Mouse (Mus musculus) layer of hippocampus, postnatal 10 days (tissue): Measurements from ENCODE around the gene Gm8947. TPM values are rescaled to one million over a fixed set of nuclear protein-coding genes. Genes with fewer than 3 reads are reported as not detected.
"Not testable (repeated sequence)": the region's sequence is repeated elsewhere in the genome, so short reads cannot be mapped to it uniquely, and the experiment has no call there.

Experiments used
- DNase-seq, 2 experiments: peaks; one replicate each; pipeline ENCODE4 v3.0.0; 2021; ENCODE audit warnings: low spot score in 2 of 2
- long read RNA-seq: library from polyadenylated mRNA; stranded (forward); transcript quantifications from one replicate; pipeline ENCODE4 v2.0.0, GENCODE M21; 2023
- total RNA-seq, 2 experiments: library from RNA; stranded (reverse); gene quantifications; 2 replicates each; pipeline ENCODE4 v1.2.3; 2021

Gene Gm8947
- not detected for total RNA-seq
- long read RNA-seq, result 0 reads

- not testable (repeated sequence) for DNase-seq
These were observed at the start of gene Gm8947 for GRCm38 (mm10) chr1:151192075-151192474. Gene Gm8947 (plus strand): TSS chr1:151192376.

GRCm38 (mm10) chr1:151144471-151145146 lies 47.6 kb upstream of the Gm8947 start:
- no peak for DNase-seq

- DNase-seq, result no peak
These were observed 44.4 kb upstream of the Gm8947 start for GRCm38 (mm10) chr1:151147801-151148200.

DNA sequence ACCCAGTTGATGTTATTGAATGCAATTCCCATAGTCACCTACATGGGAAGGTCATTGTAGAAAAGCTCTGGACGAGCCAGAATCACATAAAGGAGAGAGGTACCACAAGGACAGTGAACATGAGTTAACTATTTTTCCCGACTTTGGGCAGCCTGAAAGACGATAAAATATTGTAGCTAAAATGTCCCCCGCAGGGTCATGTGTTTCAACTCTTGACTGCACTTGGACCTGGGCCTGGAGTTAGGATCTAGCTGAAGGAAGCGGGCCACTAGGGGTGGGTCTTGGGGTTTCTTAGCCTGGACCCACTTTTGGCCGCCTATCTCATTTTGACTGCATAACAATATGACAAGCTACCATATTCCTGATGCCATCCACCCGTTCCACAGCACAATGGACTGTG lies 42.0 kb upstream of the Gm8947 start:
- no peak for DNase-seq

DNA sequence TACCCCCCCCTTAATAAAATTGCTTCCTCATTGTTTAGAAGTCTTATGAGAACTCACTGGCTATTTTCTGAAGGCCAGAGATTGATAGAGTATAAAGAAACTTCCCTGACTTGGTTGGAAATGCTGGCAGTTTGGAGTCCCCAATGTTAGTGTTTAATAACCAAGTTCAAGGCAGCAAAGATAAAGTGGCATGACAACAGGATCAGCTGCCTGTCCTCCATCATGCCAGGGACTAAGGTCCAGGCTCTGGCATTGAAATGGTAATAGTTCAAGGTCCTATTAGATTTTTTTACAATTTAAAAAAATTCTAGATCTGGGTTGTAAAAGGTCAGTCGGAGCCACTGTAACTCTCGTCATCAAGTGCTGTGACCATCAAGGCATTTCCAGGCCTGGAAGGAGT lies 41.1 kb upstream of the Gm8947 start:
- no peak for DNase-seq

GRCm38 (mm10) chr1:151153056-151153652 lies 39.0 kb upstream of the Gm8947 start:
- no peak for DNase-seq

DNA sequence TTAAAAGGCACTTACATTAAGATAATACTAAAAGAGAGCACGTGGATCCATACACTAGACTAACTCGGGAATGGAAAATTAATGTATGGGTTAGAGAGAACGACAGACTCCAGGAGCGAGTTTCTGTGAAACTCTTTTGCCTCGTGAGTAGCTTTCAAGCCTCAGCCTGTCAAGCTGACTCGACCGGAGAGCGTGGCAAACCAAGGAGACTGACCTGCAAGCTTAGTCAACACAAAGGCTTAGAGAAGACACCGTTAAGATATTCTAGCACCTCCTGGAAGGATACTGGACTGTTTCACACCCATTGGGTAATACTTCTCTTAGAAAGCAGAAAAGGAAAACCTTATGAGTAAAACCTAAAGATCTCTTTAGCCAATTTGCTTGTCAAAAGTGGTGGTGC lies 38.0 kb upstream of the Gm8947 start:
- not testable (repeated sequence) for DNase-seq

DNA sequence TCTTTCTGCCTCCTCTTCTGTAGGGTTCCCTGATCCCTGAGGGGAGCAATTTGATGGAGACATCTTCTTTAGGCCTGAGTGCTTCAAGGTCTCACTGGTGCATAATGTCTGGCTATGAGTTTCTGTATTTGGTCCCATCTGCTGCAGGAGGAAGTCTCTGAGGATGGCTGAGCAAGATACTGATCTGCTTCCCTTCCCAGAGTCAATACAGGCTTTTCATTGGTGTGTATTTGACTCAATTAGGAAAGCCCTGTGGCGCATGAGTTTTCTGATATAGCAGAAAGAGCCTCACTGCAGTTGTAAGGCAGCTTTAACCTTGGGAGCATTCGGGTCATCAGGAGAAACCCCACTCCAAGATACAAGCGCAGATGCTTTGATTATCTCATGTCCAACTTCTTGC lies 36.0 kb upstream of the Gm8947 start:
- DNase-seq, result no peak

DNA sequence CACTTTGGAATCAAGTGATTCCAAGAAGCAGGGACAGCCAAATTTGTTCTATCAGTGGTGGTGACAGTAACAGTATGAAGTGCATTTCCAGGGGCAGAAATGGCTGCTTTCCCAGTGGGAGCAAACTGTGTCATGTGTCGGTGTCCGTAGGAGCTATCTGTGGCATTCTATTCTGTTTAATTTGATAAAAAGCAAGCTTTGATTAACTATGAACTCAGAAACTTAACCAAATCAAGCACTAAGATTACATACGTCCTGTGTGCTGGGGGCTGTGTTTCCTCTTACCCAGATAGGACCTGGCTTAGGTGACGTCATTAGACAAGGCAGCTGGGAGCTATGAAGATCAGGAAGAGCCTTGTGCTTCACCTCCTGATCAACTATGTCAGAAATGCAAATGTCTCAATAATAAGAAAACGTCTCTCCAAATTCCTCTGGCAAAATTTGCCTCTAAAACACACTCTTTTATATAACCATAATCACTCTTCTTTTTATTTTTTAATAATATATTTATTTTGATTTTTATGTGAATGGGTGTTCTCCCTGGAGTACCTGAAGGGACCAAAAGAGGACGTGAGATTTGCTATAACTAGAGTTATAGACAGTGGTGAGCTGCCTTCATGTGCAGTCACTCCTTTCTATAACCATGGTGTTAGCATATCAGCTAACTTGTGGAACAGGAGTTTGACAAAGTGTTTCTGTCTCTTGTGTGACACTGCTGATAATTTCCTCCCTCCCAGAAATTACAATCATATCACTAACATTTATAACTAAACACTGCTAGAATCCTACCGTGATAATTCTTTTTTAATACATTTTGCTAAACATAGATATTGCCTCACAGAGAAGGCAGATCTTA lies 35.2 kb upstream of the Gm8947 start:
- no peak for DNase-seq

DNA sequence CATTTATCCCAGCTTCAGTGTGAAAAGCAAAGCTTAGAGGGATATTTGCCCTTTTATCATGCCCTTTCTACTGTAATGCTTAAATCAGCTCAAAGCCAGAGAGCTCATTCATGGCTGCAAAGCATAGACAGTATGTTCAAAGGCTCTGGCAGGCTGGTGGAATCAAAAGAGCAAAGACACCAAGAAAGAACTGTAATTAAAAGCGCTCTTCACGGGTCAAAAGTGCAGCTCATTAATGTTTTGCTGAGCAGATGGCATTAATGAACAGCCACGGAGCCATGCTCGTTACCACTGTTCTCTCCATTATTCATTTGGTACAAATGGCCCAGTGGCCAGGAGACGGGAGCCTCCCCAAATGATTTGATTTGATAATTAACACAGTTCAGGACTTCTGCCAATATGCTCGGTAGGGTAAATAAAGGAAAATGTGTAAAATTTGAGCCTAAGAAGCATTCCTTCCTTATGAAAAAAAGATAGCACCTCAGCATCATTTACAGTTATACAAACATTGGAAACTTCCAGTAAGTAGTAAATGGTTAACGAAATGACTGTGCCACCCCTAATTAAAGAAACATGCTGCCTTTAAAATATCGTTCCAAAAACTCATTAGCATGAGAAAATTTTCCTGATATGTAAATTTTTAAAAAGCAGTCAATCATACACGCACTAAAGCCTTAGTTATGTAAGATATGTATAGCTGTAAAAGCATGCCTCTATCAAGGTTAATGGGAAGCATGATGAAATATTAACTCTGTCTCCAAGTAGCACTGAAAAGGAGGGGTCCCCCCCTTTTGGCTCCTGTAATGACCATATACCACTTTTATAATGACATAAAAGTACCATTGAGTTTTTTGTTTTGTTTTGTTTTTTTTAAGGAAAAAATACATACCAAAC lies 34.0 kb upstream of the Gm8947 start:
- DNase-seq, result no peak

DNA sequence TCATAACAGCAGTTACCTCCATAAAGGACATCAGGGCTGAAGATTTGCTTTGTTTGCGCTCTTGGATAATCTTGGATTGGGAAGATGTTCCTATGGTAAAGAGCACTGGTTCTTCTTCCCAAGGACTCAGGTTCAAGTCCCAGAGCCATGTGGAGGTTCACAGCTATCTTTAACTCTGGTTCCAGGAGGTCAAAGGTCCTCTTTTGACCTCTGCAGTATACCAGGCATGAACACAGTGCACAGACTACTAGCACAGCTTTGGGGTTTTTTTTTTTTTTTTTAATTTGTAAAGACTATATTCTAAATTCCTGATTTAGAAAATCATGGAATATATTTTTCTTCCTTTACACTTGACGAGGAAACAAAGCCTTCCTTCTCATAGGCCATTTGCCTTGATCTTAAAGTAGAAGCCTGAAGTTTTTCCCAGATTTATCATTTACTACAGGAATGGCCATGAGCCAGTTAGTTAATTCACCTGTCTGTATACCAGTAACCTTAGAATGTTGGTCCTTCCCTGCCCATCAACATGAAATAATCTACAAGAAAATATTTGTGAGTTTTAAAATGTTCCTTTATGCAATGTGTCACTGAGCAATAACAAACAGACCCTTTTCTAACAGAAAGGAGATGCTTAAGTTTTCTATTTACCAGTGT lies 33.2 kb upstream of the Gm8947 start:
- no peak for DNase-seq

DNA sequence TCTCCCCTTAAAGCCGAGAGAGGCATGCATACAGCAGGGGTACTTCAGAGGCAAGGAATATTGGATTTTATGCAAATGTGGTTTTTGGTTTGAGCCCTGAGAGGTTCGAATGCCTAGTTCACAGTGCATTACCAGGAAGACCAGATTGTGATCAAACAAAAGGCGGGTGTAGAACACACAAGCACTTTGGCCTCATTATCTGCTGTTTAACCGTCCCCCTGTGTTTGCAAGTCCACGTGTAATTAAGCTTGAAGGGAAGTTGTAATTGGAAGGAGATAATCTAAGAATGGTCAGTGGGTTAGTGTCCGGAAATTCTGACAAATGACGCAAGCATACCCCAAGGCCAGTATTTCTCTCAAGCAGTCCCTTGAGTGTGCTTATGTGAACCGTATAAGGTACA lies 26.1 kb upstream of the Gm8947 start:
- DNase-seq, result no peak

DNA sequence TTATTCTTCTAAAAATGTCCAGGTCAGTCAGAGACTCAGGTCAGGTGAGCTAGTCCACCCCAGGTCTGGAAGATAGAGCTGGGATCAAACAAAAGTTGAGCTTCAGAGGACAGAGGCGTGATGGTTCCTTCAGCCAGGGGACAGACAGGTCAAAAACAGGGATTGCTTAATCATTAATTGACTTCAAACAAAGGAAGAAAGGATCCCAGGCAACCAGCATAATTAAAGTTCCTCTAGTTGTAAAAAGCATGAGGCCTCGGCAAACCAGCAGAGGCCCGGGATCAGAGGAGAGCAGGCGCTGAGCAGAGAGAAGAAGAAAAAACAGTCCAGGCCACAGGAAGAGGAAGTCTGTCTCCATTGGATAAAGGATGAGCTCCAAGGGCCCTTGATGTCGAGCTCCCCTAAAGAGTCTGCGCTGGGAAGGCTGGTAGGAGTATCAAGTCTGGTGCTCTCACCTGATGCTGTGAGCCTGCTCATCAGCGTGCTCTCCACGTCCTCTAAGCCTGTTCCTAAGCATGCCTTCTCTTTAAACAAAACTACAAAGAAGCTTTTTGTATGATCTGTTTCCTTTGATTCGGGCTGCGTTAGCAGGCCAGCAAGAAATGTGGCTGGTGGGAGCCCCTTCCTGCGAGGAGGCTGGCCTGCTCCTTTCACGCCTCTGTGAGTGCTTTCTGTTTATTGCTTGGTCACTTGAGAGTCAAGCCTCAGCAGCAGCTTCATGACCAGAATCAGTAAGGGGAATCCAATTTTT lies 24.7 kb upstream of the Gm8947 start:
- peak; percentile 14 to 34 for DNase-seq

DNA sequence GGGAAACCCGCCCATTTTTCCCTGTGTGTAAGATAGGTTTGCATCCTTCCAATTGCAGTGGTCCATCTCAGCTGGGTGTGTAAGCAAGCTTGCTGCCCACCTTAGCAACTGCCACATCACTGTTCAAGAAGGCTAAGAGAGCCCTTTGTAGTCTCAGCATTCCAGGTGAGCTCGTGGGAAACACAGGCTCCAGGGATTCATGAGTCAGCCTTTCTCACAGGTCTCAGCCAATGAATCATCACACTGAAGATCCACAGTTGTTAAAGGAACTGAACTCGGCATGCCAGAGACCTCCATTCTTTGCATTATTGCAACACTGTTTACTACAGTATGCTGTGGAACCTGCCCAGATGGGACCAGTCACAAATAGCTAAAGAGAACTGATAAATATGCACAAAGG lies 23.5 kb upstream of the Gm8947 start:
- no peak for DNase-seq

GRCm38 (mm10) chr1:151171572-151172461 lies 20.4 kb upstream of the Gm8947 start:
- DNase-seq, result no peak

GRCm38 (mm10) chr1:151177030-151177936 lies 14.9 kb upstream of the Gm8947 start:
- no peak for DNase-seq

DNA sequence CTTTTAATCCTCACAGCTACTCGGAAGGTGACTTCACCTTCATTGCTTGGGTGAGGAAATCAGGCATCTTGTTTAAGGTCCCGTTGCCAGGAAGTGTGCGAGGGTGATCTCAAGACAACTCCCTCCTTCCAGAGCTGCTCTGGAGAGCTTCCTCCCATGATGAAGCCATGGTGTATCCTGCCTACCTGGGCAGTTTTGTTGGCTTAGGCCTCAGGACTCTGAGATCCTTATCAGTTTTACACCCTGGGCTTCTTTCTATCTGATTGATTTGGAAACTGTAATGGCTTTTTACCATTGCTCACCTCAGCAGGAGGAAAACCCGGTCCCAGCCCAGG lies 14.3 kb upstream of the Gm8947 start:
- no peak for DNase-seq

DNA sequence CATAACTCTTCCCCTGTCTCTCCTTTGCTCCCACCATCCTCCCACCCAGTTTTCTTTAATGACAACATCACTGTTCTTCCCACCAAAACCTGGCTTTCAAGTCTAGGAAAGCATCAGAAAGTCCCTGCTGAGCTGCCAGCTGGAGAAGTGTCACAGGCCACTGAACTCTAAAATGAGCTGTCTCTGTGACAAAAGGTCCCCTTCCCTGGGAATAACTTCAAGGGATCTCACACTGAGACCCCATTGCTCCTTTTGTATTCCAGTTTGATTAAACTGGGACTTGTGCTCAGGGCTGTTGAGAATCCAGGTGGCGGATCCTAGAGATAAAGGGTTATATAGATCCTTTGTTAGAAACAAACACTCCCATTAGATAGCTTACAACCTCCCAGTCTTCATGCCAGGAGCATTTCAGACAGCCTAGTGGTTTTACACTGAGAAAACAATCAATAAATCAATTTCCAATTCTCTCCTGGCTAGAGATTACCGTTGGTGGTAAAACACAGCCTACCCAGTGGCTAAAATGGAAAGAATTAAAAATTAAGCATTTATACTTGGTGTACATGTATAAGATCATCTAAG lies 13.6 kb upstream of the Gm8947 start:
- DNase-seq, result no peak
